Mouse (Mus musculus) heart, adult 2 months (tissue): ENCODE data around the gene Klhdc8b.

Source experiments
- CTCF ChIP-seq: fragments of 200-600 bp; IDR thresholded peaks from 2 replicates; pipeline ENCODE4 v1.8.1; 2022; ENCODE audit warnings: antibody characterized with exemption, mild to moderate bottlenecking, moderate library complexity
- EP300 ChIP-seq: fragments of 200-500 bp; IDR thresholded peaks from 2 replicates; pipeline ENCODE4 v1.6.1; 2011; ENCODE audit warnings: low read depth, low read length, control low read depth; ENCODE audit not compliant: insufficient read depth

DNA sequence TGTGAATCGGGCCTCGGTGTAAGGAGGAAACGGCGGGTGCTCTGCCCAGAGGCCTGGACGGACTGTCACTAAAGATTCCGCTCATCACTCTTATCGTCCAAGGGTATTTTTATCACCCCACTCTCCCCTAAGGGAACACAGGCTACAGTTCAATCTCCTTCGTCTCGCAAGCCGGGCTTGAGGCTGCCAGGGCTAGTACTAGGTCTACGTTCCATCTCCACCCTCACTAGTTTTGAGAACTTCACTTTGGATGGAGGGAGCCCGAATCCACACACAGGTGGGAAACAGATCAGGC, 29.9 kb upstream of the Klhdc8b start:
- TF ChIP-seq CTCF = no peak
- no peak for TF ChIP-seq EP300
